Mouse (Mus musculus): Measurements from ENCODE around the gene Gm13289. TPM values are rescaled to one million over a fixed set of nuclear protein-coding genes. Genes with fewer than 3 reads are reported as not detected.
A peak's percentile ranks its signal among the peaks of the same experiment; 100 is the strongest.
"Not testable (repeated sequence)": the region's sequence is repeated elsewhere in the genome, so short reads cannot be mapped to it uniquely, and the experiment has no call there.

Gm13289 gene
- polyA plus RNA-seq, 1 experiment from 2014 or later, result not detected

GRCm38 (mm10) chr4:88760431-88760830 is 16.3 kb upstream of the Gm13289 start:
- H3K27ac ChIP-seq (ENCODE audit: low read depth, low read length), result peak overlapping the region; percentile 54; the same call in 1 of the 2 replicates
- peak; percentile 76 for TF ChIP-seq CTCF (IDR thresholded peaks at IDR 0.05; ENCODE audit: low read depth)

GRCm38 (mm10) chr4:88761776-88762175 is 14.9 kb upstream of the Gm13289 start:
- ATAC-seq; H3K9me3 ChIP-seq (ENCODE audit: control insufficient read depth); H3K4me3 ChIP-seq (ENCODE audit: low read depth, low read length); H3K27ac ChIP-seq (ENCODE audit: low read depth, low read length); H3K27me3 ChIP-seq (replicated peaks; ENCODE audit: control insufficient read depth, insufficient read depth, low read length); H3K36me3 ChIP-seq (ENCODE audit: control insufficient read depth, insufficient read depth); H3K9ac ChIP-seq (ENCODE audit: low read depth, low read length); H3K4me2 ChIP-seq (replicated peaks; ENCODE audit: low read depth); H3K4me1 ChIP-seq (replicated peaks; ENCODE audit: control insufficient read depth, insufficient read depth, low read length): not testable (repeated sequence)
- TF ChIP-seq CTCF (IDR thresholded peaks at IDR 0.05; ENCODE audit: low read depth), result 0 out of 2 replicates have a peak, but pooled peaks have one; percentile 3
- WGBS, result 68% methylated on average over 6 of the region's 8 CpGs

More at GRCm38 (mm10) chr4:88760431-88760830, 16.3 kb upstream of the Gm13289 start:
- H3K36me3 ChIP-seq (ENCODE audit: control insufficient read depth, insufficient read depth); H3K4me1 ChIP-seq (replicated peaks; ENCODE audit: control insufficient read depth, insufficient read depth, low read length); H3K9ac ChIP-seq (ENCODE audit: low read depth, low read length); ATAC-seq; H3K9me3 ChIP-seq (ENCODE audit: control insufficient read depth); H3K27me3 ChIP-seq (replicated peaks; ENCODE audit: control insufficient read depth, insufficient read depth, low read length): not testable (repeated sequence)
- WGBS, result 2% methylated on average over 19 of the region's 28 CpGs
- peak overlapping the region; percentile 52 for H3K4me2 ChIP-seq (replicated peaks; ENCODE audit: low read depth)
- H3K4me3 ChIP-seq (ENCODE audit: low read depth, low read length), result peak overlapping the region; percentile 24

- H3K9ac ChIP-seq (ENCODE audit: low read depth, low read length); ATAC-seq; H3K4me3 ChIP-seq (ENCODE audit: low read depth, low read length); H3K9me3 ChIP-seq (ENCODE audit: control insufficient read depth); H3K36me3 ChIP-seq (ENCODE audit: control insufficient read depth, insufficient read depth); H3K4me2 ChIP-seq (replicated peaks; ENCODE audit: low read depth); H3K27ac ChIP-seq (ENCODE audit: low read depth, low read length); H3K27me3 ChIP-seq (replicated peaks; ENCODE audit: control insufficient read depth, insufficient read depth, low read length); H3K4me1 ChIP-seq (replicated peaks; ENCODE audit: control insufficient read depth, insufficient read depth, low read length): not testable (repeated sequence)
- 63% methylated on average over 8 of the region's 9 CpGs for WGBS
Observed at GRCm38 (mm10) chr4:88762341-88762740, 14.4 kb upstream of the Gm13289 start.

GRCm38 (mm10) chr4:88763384-88764018 is 13.2 kb upstream of the Gm13289 start:
- H3K27me3 ChIP-seq (replicated peaks; ENCODE audit: control insufficient read depth, insufficient read depth, low read length); ATAC-seq; H3K9me3 ChIP-seq (ENCODE audit: control insufficient read depth); H3K27ac ChIP-seq (ENCODE audit: low read depth, low read length); H3K9ac ChIP-seq (ENCODE audit: low read depth, low read length); H3K4me1 ChIP-seq (replicated peaks; ENCODE audit: control insufficient read depth, insufficient read depth, low read length); H3K36me3 ChIP-seq (ENCODE audit: control insufficient read depth, insufficient read depth): not testable (repeated sequence)
- Histone ChIP-seq H3K4me3 (ENCODE audit: low read depth, low read length) (peak overlapping the region; percentile 23; the same call in 1 of the 2 replicates), H3K4me2 (replicated peaks; ENCODE audit: low read depth) (peak overlapping the region; percentile 57)
- WGBS, result 2% methylated on average over 25 of the region's 42 CpGs
- peak; percentile 75 for TF ChIP-seq CTCF (IDR thresholded peaks at IDR 0.05; ENCODE audit: low read depth)

- H3K9me3 ChIP-seq (ENCODE audit: control insufficient read depth); H3K9ac ChIP-seq (ENCODE audit: low read depth, low read length); H3K36me3 ChIP-seq (ENCODE audit: control insufficient read depth, insufficient read depth); H3K4me3 ChIP-seq (ENCODE audit: low read depth, low read length); H3K4me1 ChIP-seq (replicated peaks; ENCODE audit: control insufficient read depth, insufficient read depth, low read length); ATAC-seq; H3K27ac ChIP-seq (ENCODE audit: low read depth, low read length); H3K4me2 ChIP-seq (replicated peaks; ENCODE audit: low read depth); H3K27me3 ChIP-seq (replicated peaks; ENCODE audit: control insufficient read depth, insufficient read depth, low read length): not testable (repeated sequence)
- WGBS, result no CpG with 5 or more reads among the region's 32 CpGs
Observed at GRCm38 (mm10) chr4:88773534-88773933, 3.2 kb upstream of the Gm13289 start, which contains the start of gene Gm13290. Gene Gm13290 (plus strand): TSS chr4:88773834.

- not testable (repeated sequence) for H3K36me3 ChIP-seq (ENCODE audit: control insufficient read depth, insufficient read depth); ATAC-seq; H3K27ac ChIP-seq (ENCODE audit: low read depth, low read length); H3K9ac ChIP-seq (ENCODE audit: low read depth, low read length); H3K9me3 ChIP-seq (ENCODE audit: control insufficient read depth); H3K4me2 ChIP-seq (replicated peaks; ENCODE audit: low read depth); H3K27me3 ChIP-seq (replicated peaks; ENCODE audit: control insufficient read depth, insufficient read depth, low read length); H3K4me3 ChIP-seq (ENCODE audit: low read depth, low read length); H3K4me1 ChIP-seq (replicated peaks; ENCODE audit: control insufficient read depth, insufficient read depth, low read length)
- WGBS, result no CpG with 5 or more reads among the region's 29 CpGs
Observed at GRCm38 (mm10) chr4:88779550-88779949, 2.8 kb downstream of the Gm13289 start, which contains the start of gene Gm13272. Gene Gm13272 (plus strand): TSS chr4:88779850.

GRCm38 (mm10) chr4:88780320-88780719 is 3.6 kb downstream of the Gm13289 start:
- H3K4me2 ChIP-seq (replicated peaks; ENCODE audit: low read depth); H3K36me3 ChIP-seq (ENCODE audit: control insufficient read depth, insufficient read depth); H3K27ac ChIP-seq (ENCODE audit: low read depth, low read length); H3K9me3 ChIP-seq (ENCODE audit: control insufficient read depth); H3K9ac ChIP-seq (ENCODE audit: low read depth, low read length); H3K4me1 ChIP-seq (replicated peaks; ENCODE audit: control insufficient read depth, insufficient read depth, low read length); ATAC-seq; H3K27me3 ChIP-seq (replicated peaks; ENCODE audit: control insufficient read depth, insufficient read depth, low read length); H3K4me3 ChIP-seq (ENCODE audit: low read depth, low read length): not testable (repeated sequence)
- 46% methylated on average over 15 of the region's 18 CpGs for WGBS

GRCm38 (mm10) chr4:88781831-88782230 is 5.1 kb downstream of the Gm13289 start, which contains the start of gene Ifnz:
Gene Ifnz (plus strand): TSS chr4:88782131.
- H3K4me1 ChIP-seq (replicated peaks; ENCODE audit: control insufficient read depth, insufficient read depth, low read length); H3K36me3 ChIP-seq (ENCODE audit: control insufficient read depth, insufficient read depth); H3K4me3 ChIP-seq (ENCODE audit: low read depth, low read length); ATAC-seq; H3K9me3 ChIP-seq (ENCODE audit: control insufficient read depth); H3K27ac ChIP-seq (ENCODE audit: low read depth, low read length); H3K27me3 ChIP-seq (replicated peaks; ENCODE audit: control insufficient read depth, insufficient read depth, low read length); H3K9ac ChIP-seq (ENCODE audit: low read depth, low read length): not testable (repeated sequence)
- 24% methylated on average over 4 of the region's 7 CpGs for WGBS
- H3K4me2 ChIP-seq (replicated peaks; ENCODE audit: low read depth), result peak within 1 kb of the TSS; percentile 51

Data from intestine, postnatal 0 days (tissue).